Mouse (Mus musculus) olfactory bulb, adult 2 months (tissue): ENCODE results near the gene Ano2. TPM values are rescaled to one million over a fixed set of nuclear protein-coding genes. Genes with fewer than 3 reads are reported as not detected.

ENCODE experiments used
- H3K27ac ChIP-seq: fragments of 200-500 bp; 2 replicates; pipeline ENCODE4 v1.5.1; 2012; ENCODE audit warnings: low read depth, low read length; ENCODE audit not compliant: insufficient read depth
- H3K4me1 ChIP-seq: fragments of 200-500 bp; 2 replicates; pipeline ENCODE4 v1.6.1; 2012; ENCODE audit warnings: low read length; ENCODE audit not compliant: control insufficient read depth, insufficient read depth
- H3K4me3 ChIP-seq: fragments of 200-500 bp; 2 replicates; pipeline ENCODE4 v1.5.1; 2012; ENCODE audit warnings: mild to moderate bottlenecking, low read depth, low read length, moderate library complexity; ENCODE audit not compliant: insufficient read depth
- CTCF ChIP-seq: fragments of 200-500 bp; IDR thresholded peaks from 2 replicates; pipeline ENCODE4 v1.5.1; 2012; ENCODE audit warnings: low read depth, mild to moderate bottlenecking, low read length, moderate library complexity; ENCODE audit not compliant: insufficient read depth
- POLR2A ChIP-seq: fragments of 200-500 bp; IDR thresholded peaks from 2 replicates; pipeline ENCODE4 v1.6.1; 2012; ENCODE audit warnings: mild to moderate bottlenecking, low read depth, low read length, moderate library complexity; ENCODE audit not compliant: insufficient read depth
- WGBS: fragments of 180-500 bp; shearing (Covaris S2); methylation state at CpG from one replicate; pipeline ENCODE4 v1.1.7; 2018; 5-methylcytosine and 5-hydroxymethylcytosine counted together
- polyA plus RNA-seq: library from polyadenylated mRNA; stranded (reverse); fragments of >200 nt; gene quantifications from 2 replicates; pipeline ENCODE4 v1.2.4, GENCODE M21; 2012; ENCODE audit warnings: low replicate concordance; ENCODE audit not compliant: missing spikeins, insufficient read depth, insufficient read length

The Ano2 gene
- polyA plus RNA-seq, 1 experiment = not detected

GRCm38 (mm10) chr6:125663906-125664305 is 26.3 kb upstream of the Ano2 start:
- 80% methylated on average over 2 of the region's 2 CpGs for WGBS
- Histone ChIP-seq H3K4me1 (no peaks in the 10 kb centered on the region), H3K4me3 (no peak overlapping the region), H3K27ac (no peak overlapping the region)
- TF ChIP-seq POLR2A = no peak
- TF ChIP-seq CTCF = no peak

- Histone ChIP-seq H3K4me3 (no peak overlapping the region), H3K27ac (no peak overlapping the region), H3K4me1 (no peaks in the 10 kb centered on the region)
- 88% methylated on average over 3 of the region's 3 CpGs for WGBS
- TF ChIP-seq POLR2A (no peak), CTCF (no peak)
These were observed 18.4 kb upstream of the Ano2 start for GRCm38 (mm10) chr6:125671835-125672234.

DNA sequence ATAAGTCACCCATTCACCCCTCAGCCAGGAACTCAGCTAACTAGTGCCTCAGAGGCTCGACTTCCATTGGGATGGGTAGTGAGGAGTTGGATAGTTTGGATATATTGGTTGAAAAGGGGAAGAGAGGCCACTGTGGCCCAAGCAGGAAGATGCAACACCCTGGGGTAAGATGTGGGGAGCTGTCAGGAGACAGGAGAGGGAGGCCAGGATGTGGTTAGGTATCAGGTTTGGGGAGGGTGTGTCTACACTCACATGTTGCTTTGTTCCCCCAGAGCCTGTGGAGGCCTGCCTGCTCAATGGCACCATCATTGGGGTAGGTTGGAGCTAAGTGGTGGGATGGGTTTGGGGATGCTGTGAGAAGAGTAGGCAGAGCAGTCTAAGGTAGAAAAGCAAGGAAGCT is 11.7 kb upstream of the Ano2 start:
- WGBS = 81% methylated on average over 1 of the region's 1 CpGs
- no peak for TF ChIP-seq POLR2A
- no peak for TF ChIP-seq CTCF

GRCm38 (mm10) chr6:125680613-125681012 is 9.6 kb upstream of the Ano2 start:
- 72% methylated on average over 11 of the region's 11 CpGs for WGBS
- TF ChIP-seq CTCF = no peak
- TF ChIP-seq POLR2A = no peak
- Histone ChIP-seq H3K4me3 (no peak overlapping the region), H3K4me1 (no peaks in the 10 kb centered on the region), H3K27ac (no peak overlapping the region)

More for the DNA sequence above, 11.7 kb upstream of the Ano2 start:
- no peak overlapping the region for H3K4me3 ChIP-seq
- no peaks in the 10 kb centered on the region for H3K4me1 ChIP-seq
- no peak overlapping the region for H3K27ac ChIP-seq

- TF ChIP-seq POLR2A (no peak), CTCF (no peak)
- Histone ChIP-seq H3K4me3 (no peak overlapping the region), H3K4me1 (peaks cover 5% of the 10 kb centered on the region; the same call in 1 of the 2 replicates), H3K27ac (no peak overlapping the region)
These were observed 4.8 kb upstream of the Ano2 start for GRCm38 (mm10) chr6:125685420-125685819.

GRCm38 (mm10) chr6:125687986-125688385 is 2.2 kb upstream of the Ano2 start:
- H3K4me3 ChIP-seq = no peak overlapping the region
- H3K4me1 ChIP-seq = peaks cover 7% of the 10 kb centered on the region; the same call in 1 of the 2 replicates
- WGBS = 94% methylated on average over 1 of the region's 1 CpGs
- TF ChIP-seq POLR2A = no peak
- TF ChIP-seq CTCF = no peak
- no peak overlapping the region for H3K27ac ChIP-seq

DNA sequence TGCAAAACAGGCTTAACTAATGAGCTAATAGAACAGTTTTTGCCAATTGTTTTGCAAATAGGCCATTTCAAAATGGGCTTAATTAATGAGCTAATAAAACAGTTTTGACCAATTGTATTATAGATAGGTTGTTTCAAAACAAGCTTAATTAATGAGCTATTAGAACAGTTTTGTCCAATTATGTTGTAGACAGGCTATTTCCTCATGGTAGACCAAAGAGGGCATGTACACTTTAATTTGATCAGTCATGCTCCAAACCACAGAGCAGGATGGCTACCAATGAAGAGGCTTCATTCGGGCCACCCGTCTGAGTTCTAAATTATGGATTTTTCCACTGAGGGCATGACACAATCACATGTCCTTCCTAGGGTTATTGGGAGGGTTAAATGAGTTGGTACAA is 10.9 kb downstream of the Ano2 start:
- Histone ChIP-seq H3K27ac (no peak overlapping the region), H3K4me1 (no peaks in the 10 kb centered on the region), H3K4me3 (no peak overlapping the region)
- WGBS = 89% methylated on average over 2 of the region's 2 CpGs
- TF ChIP-seq CTCF (no peak), POLR2A (no peak)

GRCm38 (mm10) chr6:125711261-125711660 is 21.0 kb downstream of the Ano2 start:
- Histone ChIP-seq H3K4me3 (no peak overlapping the region), H3K27ac (no peak overlapping the region), H3K4me1 (peaks cover 22% of the 10 kb centered on the region)
- no peak for TF ChIP-seq CTCF
- no peak for TF ChIP-seq POLR2A
- WGBS = 65% methylated on average over 16 of the region's 16 CpGs

- WGBS = 85% methylated on average over 2 of the region's 2 CpGs
- H3K4me3 ChIP-seq = no peak overlapping the region
- H3K27ac ChIP-seq = no peak overlapping the region
- peaks cover 4% of the 10 kb centered on the region for H3K4me1 ChIP-seq
- TF ChIP-seq CTCF = no peak
These were observed 36.2 kb downstream of the Ano2 start for GRCm38 (mm10) chr6:125726408-125726807.

GRCm38 (mm10) chr6:125727484-125727911 is 37.3 kb downstream of the Ano2 start:
- whole genome bisulfite sequencing = 48% methylated on average over 5 of the region's 5 CpGs
- Histone ChIP-seq H3K27ac (no peak overlapping the region), H3K4me1 (peaks cover 4% of the 10 kb centered on the region), H3K4me3 (no peak overlapping the region)
- TF ChIP-seq CTCF = no peak
- no peak for TF ChIP-seq POLR2A
